Mouse (Mus musculus) fibroblast of lung, adult 2 months (primary cell): Measurements from ENCODE around the gene B4galt3.

Experiments used
- DNase-seq: peaks from one replicate; pipeline ENCODE4 v3.0.0-alpha.2; 2011; ENCODE audit warnings: low read depth

B4galt3 gene

DNA sequence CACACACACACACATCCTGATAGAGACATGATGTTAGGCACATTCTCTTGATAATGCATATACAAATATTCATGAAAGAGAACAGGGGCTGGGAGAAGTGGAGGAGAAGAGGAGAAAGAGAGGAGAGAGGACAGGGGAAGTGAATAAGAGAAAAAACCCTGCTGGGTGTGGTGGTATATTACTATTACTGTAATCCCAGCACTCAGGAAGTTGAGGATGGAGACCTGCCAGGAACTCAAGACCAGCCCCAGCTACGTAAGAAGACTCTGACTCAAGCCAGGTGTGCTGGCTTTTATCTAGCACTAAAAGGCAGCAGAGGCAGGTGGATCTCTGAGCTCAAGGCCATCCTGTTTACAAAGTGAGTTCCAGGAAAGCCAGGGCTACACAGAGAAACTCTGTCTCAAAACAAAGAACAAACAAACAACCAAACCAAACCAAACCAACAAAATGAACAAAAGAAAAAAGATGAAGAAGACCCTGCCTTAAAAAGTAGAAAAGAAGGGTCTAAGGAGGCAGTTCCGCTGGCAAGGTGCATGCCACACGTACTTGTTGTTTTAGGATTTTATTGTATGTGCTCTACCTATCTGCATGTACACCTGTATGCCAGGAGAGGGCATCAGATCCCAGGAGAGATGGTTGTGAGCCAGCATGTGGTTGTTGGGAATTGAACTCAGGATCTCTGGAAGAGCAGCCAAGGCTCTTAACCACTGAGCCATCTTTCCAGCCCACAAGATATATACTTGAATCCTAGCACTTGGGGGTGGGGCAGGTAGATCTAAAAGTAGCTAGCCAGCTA, 6.3 kb upstream of the B4galt3 start:
- no peak for DNase-seq

DNA sequence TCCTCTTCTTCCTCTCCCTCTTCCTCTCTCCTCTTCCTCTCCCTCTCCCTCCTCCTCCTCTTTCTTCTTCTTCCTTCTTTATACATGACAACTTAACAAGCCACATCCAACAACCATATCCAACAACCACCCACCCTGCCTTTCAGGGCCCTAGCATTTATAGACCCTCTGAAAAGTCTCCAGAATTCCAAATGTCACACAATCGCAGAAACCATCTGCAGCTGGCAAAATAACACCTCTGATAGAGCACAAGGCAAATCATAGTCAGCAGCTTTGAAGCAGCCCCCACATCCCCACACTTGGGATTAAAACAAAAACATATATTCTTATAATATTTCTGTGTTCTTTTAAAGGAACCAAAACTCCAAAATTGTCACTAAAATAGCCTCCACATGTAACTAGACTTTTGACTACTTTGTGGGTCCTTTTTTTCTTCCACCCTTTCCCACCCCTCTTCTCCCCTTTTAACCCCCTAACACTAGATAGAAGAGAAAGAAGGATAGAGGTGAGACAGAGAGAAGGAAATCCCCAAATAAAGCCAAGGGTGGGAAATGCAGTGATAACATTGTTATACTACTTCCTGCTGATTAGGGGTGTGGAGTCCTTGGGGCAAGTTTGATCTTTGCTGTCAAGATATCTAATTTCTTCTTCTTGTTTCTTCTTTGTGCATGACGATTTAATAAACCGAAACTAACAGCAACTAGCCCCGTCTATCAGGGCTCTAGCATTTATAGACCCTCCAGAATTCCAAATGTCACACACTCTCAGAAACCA, 4.0 kb upstream of the B4galt3 start:
- DNase-seq = no peak

DNA sequence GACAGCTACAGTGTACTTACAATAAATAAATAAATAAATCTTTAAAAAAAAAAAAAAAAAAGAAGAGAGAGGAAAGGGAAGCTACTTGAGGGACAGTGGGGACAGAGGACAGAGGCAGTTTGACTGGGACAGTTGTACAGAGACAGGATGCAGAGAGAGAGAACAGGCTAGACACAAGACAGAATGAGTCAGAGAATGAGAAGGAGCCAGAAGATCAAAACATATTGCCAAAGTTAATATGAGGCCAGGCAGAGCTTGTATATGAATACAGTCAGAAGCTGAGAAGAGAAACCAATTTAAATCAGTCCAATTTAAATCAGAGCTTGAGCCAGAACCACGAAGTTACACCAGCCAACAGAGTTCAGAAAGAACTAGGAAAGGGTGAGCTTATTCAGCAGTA, 1.8 kb upstream of the B4galt3 start:
- no peak for DNase-seq

DNA sequence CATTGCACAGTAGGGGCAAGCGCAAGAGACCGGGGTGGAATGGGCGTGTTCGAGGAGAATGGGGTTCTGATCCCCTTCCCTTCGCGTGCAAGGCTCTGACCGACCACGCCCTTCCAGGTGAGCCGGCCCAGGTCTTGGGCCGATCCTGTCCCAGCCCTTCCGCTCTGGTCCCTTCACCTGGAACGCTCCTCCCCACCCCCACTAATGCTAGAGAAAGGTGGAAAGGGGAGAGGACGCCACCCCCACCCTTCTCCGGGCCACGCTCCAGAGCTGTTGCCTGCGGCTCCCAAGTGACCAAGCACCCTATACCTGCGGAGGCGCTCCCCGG, 409 bp downstream of the B4galt3 start:
- no peak for DNase-seq

DNA sequence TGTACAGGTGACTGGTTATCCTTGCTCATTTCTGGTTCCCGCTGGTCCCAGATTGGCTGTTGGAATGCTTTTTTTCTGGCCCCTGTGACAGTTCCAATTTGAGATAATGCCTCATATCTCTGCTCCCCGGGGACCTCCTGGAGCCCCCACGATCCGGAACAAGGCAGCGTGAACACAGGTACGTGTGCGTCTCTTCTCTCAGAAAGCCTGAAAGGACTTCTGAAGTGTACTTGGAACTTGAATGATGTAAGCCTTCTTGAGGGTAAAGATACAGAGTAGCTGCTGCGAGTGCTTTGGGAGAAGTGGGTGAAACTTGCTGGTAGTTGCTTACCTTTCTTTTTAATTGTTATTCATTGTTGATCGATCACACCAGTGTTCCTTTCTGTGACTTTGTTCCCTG, 1.1 kb downstream of the B4galt3 start:
- DNase-seq = no peak

DNA sequence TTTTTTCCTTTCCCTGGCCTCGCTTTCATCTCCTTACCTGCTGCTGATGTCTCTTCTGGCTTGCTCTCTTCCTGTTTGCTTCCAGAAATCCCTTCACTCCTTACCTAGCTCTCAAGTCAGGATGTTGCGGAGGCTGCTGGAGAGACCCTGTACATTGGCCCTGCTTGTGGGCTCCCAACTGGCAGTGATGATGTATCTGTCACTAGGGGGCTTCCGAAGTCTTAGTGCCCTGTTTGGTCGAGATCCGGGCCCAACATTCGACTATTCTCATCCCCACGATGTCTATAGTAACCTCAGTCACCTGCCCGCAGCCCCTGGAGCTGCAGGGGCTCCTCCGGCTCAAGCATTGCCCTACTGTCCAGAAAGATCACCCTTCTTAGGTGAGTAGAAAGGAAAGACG, 1.5 kb downstream of the B4galt3 start:
- no peak for DNase-seq

DNA sequence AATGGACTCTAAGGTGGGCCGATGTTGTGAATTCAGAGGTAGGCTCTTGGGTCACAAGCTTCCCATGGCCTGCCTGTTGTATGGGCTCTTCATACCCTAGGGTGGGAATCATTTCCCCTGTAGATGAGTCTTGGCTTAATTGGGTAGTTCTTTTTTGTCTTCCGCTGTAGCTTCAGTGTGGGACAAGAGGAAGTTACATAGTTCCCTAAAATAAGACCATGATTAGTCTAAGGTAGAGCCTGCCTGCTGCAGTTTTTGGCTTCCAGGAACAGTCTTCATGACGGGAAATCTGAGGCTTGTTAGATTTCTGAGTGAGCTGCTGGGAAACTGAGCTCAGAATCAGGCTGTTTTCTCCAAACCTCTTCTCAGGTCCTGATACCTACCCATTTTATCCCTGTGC, 2.0 kb downstream of the B4galt3 start:
- DNase-seq = no peak

DNA sequence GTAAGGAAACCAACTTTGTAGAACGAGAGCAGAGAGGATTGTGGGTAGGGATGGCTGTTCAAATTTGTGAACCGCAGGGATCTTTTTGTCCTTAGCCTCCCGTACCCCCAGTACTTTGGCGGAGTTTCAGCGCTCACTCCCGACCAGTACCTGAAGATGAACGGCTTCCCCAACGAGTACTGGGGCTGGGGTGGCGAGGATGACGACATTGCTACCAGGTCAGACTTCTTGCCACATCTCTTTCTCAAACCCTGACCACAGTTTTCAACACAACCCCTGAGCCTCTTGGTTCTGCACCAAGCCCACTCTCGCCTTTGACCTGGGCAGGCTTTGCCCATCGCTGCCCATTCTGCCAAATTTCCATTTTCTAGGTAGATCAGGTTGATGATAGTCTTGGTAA, 4.0 kb downstream of the B4galt3 start:
- no peak for DNase-seq

DNA sequence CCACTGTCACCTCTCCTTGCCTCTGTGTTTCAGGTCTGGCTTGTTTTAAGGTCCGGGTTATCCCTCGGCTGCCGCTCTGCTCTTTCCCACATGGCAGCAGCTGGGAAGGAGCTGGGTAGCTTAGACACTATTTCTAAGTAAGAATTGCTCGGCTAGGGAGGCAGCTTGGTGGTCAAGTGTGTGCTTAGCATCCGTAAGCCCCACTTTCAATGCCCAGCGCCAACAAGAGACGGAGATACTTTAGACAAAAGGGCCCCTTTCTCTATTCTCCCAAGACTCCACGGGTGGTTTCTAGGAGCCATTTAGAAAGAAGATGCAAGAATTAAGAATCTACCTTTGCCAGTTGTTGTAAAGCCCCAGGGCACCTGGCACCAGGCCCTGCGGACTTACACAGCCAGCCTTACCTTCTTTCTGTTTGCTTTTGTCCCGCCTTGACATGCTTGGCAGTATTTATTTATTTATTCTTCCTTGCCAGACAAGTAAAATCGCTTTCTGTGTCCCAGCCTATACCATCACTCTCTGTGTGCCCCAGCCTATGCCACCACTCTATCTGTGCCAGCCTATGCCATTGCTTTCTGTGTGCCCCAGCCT, 5.1 kb downstream of the B4galt3 start:
- no peak for DNase-seq

DNA sequence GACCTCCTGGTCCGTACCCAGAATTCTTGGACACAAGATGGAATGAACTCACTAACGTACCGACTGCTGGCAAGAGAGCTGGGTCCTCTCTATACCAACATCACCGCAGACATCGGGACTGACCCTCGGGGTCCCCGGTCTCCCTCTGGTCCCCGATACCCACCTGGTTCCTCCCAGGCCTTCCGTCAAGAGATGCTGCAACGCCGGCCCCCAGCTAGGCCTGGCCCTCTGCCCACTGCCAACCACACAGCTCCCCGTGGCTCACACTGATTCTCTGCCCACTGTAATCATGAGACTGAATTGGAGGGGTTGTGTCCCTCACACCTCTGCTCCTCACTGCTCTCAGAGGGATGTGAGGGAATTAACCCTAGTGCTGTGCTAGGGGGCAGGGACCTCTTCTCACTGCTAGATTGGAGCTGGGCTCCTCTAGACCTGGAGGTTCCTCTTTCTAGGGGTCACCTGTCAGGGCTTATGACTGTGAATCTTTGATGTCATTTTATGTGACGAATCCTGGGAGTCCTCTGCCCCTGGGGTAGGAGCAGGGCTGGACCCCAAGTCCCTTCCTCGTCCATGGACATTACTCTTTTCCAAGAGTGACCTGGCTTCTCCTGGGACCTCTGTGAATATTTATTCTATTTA, 6.1 kb downstream of the B4galt3 start:
- DNase-seq = no peak

DNA sequence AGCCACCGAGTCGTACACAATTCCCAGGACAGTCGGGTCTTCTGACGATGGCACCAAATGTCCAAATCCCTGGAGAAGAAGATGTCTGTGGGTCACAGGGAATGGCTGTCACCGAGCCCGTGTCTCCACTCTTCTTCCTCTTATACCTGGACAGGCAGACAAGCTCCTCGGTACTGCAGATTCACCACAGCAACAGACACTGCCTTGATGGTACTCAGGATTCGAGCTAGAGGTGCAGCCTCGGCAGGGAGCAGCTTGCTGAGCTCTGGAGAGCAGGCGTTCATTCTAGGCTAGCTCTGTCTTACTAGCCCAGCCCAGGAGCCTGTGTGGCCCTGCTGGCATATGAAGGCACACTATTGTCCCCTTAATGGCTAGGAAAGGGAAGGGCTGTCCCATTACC, 7.6 kb downstream of the B4galt3 start:
- no peak for DNase-seq

DNA sequence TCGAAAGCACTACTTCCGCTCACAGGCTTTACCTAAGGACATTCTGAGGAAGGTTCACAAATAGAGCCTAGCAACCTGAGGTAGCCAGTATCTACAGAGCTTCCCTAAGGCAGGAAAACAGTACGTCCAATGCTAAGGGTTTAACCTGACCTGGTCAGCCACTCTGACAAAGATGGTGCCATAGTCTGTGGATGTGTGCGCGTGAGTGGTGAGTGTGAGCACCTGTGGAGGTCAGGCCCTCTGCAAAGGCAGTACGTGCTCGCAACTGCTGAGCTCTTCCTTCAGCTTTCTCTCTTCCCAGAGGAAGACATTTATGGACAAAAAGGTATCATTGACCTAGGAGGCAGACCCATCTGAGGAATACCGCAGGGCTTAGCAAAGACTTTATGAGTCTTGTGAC, 8.3 kb downstream of the B4galt3 start:
- no peak for DNase-seq

DNA sequence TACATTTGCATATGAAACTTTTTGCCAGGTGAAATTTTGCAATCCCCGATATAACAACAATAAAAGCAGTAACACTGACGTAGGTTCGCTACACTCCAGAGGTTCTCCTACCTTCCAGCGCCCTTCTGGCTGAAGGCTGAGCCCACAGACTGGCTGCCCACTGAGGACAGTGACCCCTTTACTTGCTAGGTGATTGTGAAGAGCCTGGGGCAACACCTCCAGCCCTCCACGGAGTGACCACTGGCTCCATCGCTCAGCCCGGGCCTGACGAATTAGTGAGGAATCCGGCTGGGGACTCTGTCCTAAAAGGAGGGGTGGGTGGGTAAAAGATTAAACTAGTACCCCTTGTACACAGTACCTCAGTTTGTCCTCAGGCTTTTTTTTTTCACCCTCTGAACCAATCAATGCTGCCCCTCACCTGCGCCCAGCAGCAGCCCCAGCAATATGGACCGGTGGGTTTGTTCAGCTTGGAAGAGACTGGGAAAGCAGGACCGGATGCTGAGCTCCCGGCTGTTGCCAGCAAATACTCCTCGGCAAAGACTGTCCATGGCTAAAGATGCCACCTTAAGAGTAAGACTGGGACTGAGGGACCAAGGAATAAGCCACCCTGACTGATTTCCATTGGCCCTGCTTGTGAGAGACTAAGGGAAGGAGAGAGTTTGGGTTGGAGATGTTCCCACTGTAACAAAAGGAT, 9.0 kb downstream of the B4galt3 start:
- no peak for DNase-seq

DNA sequence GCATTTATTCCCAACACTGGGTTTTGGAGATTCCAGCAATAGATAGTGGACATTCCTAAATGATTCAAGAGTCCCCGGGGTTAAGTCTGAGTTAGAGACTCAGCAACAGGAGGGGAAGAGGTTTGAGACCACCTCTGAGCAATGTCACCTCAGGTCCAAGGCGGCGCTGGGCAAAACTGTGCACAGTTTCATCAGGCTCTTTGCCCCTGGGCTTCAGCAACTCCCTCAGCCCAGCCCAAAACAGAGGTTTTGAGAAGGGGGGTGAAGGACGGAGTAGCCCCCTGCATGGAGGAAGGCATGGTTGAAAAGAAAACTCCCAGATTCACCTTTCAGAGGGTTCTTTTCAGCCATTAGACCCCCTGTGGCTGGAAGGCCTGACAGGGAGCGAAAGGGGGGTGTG, 9.6 kb downstream of the B4galt3 start:
- DNase-seq = no peak

DNA sequence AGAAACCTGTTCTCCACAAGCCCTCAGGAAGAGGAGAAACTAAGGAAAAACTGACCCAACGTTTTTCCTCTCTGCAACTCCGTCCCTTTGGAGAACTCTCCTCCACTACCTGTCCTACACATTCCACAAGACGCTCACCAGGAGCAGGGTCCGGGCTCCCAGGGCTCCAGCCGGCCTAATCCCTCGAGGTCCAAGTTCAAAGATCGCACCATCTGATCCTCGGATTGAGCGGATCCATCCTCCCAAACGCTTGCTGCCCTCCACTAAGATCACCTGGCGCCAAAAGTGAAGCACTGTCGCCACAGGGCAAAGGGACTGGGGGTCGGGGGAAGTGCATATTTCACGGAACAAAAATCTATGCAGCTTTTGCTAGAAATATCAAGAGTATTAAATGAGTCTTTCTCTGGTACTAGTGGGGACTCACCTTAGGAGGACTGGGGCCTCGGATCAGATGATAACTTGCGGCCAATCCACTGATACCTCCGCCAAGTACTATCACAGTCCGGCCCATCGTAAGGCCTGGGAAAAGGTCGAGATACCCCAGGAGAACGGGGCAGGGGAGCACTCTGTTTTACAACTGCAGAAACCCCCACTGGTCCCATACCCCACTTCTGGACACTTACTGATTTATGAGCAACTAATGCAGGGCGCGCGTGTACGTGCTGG, 10.3 kb downstream of the B4galt3 start:
- no peak for DNase-seq

DNA sequence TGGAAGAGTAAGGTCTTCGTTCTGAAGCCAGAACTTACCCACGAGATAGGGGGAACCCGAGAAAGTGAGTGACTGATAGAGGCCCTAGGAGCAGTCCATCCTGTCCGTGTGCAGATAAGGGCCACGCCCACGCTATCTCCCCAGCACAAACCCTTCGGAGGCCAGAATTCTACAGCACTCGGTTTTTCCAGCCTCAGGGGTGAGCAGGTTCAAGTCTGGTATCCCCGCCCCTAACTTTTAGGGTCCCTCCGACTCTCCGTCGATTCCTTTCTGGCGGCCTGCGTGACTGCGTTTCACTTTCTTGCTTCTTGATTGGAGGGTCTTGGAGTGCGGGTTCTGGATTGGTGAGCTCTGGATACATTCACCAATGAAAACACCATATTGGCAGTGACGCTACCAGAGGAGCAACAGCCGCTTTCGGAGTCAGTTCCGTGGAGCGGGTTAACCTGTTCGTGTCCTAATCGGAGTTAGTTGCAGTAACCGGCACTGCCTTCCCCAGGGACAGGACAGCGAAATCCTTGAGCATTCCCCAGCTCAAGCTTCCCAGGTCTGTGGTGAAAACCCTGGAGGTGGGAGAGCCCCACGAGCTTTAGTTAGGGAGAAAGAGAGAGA, 10.9 kb downstream of the B4galt3 start, which contains the start of gene Ppox:
Ppox (minus strand) TSS at position 271 of the 612 bp plus-strand sequence.
- DNase-seq = peak; percentile 95

DNA sequence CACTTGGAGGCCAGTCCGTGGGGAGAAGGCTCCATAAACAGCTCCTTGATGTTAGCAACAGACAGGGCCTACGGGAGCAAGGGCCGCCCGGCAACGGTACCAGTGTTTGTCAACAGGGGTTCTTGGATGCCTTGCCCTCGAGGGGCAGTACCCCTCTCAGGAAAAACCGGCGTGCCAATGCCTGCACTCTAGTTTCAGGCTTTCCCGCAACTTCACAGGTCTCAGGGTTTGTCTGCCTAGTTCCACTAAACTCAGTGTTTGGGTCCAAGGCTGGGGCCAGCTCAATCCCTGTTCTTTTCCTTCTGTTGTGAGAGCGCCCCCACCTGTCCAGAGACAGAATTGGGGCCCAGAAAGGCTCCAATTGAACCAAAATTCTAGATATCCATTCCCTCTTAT, 11.4 kb downstream of the B4galt3 start:
- DNase-seq = no peak

DNA sequence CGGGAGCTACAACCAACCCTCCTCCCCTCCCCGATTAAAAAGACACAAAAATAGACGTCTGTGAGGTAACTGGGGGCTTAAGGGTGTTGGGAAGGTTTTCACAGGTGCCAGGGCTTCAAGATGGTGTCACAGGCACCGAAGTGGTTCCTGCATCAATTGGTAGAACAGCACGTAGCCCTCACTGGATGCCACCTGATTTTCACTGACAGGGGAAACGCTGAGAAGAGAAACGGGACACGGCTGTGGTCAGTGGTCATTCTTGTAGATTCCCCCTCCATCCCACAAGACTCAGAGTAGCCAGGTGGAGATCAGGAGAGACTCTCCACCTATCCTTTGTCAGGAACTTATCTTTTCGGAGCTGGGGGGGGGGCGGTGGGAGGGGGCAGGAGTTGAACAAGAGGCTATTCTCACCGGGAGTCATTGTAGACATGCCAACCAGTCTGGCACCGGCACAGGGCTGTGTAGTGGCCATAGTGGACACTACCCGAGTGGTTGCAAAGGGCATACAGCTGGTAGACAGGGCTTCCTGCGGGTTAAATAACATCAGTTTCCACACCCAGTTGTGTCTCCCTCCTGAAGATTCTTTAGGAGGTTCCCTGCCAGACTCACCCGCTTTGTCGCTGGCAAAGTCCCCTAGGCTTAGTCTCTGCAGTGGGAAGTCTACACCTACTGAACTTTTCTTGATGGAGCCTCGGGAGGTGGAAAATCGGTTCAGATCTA, 12.1 kb downstream of the B4galt3 start:
- DNase-seq = no peak

DNA sequence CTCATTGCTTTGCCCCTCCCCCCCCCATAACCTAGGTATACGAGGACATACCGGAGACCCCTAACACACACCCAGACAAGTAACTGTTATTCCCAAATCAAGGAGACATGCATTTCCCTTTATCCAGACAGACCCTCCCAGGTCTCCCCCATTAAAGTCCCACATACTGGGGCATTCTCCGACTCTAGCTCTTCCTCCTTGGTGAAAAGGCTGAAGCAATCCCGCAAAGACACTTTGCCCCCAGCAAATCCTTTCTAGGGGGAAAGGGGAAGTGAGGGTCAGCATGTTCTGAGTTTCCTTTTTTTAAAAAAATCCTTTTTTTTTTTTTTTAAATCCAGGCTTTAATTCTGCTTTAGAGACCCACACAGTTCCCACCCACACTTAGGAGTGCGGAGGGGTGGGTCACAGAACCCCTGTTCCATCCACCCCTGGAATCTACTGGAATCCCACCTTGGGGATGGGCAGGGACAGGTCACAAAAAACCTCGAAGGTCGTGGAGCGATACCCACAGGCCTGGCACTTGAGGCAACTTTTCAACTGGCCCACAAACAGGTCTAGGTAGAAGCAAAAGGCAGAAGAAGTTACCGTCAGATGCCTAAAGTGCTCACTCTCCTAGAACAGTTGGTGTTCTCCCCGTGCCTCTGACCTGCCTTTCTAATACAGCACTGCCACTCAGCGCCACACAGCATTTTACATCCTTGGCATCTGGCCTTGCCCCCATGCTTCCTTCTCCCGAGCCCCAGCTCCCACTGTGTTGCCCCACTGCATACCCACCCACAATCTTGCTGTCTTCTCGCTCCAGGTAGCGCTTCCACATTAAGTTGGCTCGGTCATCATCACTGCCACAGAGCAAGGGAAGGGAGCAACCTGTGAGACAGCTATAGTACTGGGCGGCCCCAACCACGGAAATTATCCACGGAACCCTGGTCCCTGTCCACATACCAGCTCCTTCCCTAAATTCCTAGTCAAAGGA, 13.3 kb downstream of the B4galt3 start:
- no peak for DNase-seq
